Mouse (Mus musculus) MEL (cell line): ENCODE results near the gene Ctnnd2. TPM values are rescaled to one million over a fixed set of nuclear protein-coding genes. Genes with fewer than 3 reads are reported as not detected.

Source experiments
- DNase-seq: peaks from one replicate; pipeline ENCODE4 v3.0.0; 2011; ENCODE audit warnings: low read depth, low spot score
- H3K27ac ChIP-seq: 2 replicates; pipeline ENCODE4 v1.5.1; 2012; ENCODE audit warnings: low read depth, mild to moderate bottlenecking, control low read depth, low read length, moderate library complexity; ENCODE audit not compliant: control insufficient read depth
- H3K27me3 ChIP-seq, 2 experiments: fragments of 150-350 bp in 1 of 2; sonication (generic) in 1 of 2; 2 replicates each; pipeline ENCODE4 v1.6.1; 2012; ENCODE audit warnings: low read length in 2 of 2, mild to moderate bottlenecking in 2 of 2, improper control_type of control experiment in 1 of 2, moderate library complexity in 1 of 2; ENCODE audit not compliant: insufficient read depth in 2 of 2, control insufficient read depth in 1 of 2
- H3K36me3 ChIP-seq, 2 experiments: 2 replicates each; pipeline ENCODE4 v1.6.1; 2012 to 2014; ENCODE audit warnings: low read length in 2 of 2, improper control_type of control experiment in 1 of 2, inconsistent platforms in 1 of 2, mild to moderate bottlenecking in 1 of 2; ENCODE audit not compliant: insufficient read depth in 2 of 2, control insufficient read depth in 1 of 2
- H3K4me1 ChIP-seq, 2 experiments: fragments of 150-350 bp in 1 of 2; sonication (generic) in 1 of 2; 2 replicates each; pipeline ENCODE4 v1.6.1; 2012; ENCODE audit warnings: low read length in 2 of 2, improper control_type of control experiment in 1 of 2, mild to moderate bottlenecking in 1 of 2; ENCODE audit not compliant: insufficient read depth in 2 of 2, control insufficient read depth in 1 of 2
- H3K4me3 ChIP-seq, 2 experiments: fragments of 150-350 bp in 1 of 2; sonication (generic) in 1 of 2; 2 replicates each; pipeline ENCODE4 v1.5.1; 2012; ENCODE audit warnings: low read depth in 2 of 2, low read length in 2 of 2, mild to moderate bottlenecking in 2 of 2, moderate library complexity in 2 of 2, control low read depth in 1 of 2, improper control_type of control experiment in 1 of 2; ENCODE audit not compliant: control insufficient read depth in 1 of 2, insufficient read depth in 1 of 2
- H3K79me2 ChIP-seq: 2 replicates; pipeline ENCODE4 v1.6.1; 2012; ENCODE audit warnings: mild to moderate bottlenecking, low read length, moderate library complexity; ENCODE audit not compliant: control insufficient read depth, poor library complexity, insufficient read depth
- H3K9ac ChIP-seq: 2 replicates; pipeline ENCODE4 v1.6.1; 2012; ENCODE audit warnings: low read depth, mild to moderate bottlenecking, control low read depth, low read length, moderate library complexity; ENCODE audit not compliant: control insufficient read depth, poor library complexity, severe bottlenecking
- H3K9me3 ChIP-seq: fragments of 150-350 bp; sonication (generic); replicated peaks from 2 replicates; pipeline ENCODE4 v1.6.1; 2012; ENCODE audit warnings: mild to moderate bottlenecking, low read length, improper control_type of control experiment, moderate library complexity; ENCODE audit not compliant: insufficient read depth
- BHLHE40 ChIP-seq: IDR thresholded peaks from 2 replicates; pipeline ENCODE4 v1.6.1; 2012; ENCODE audit warnings: low read depth, mild to moderate bottlenecking, inconsistent platforms, low read length, improper control_type of control experiment, borderline replicate concordance
- CHD1 ChIP-seq: IDR thresholded peaks from 2 replicates; pipeline ENCODE4 v1.6.1; 2012; ENCODE audit warnings: low read depth, mild to moderate bottlenecking, inconsistent platforms, low read length, improper control_type of control experiment
- CHD2 ChIP-seq: IDR thresholded peaks from 2 replicates; pipeline ENCODE4 v1.6.1; 2011; ENCODE audit warnings: low read length, improper control_type of control experiment
- E2F4 ChIP-seq: IDR thresholded peaks from 2 replicates; pipeline ENCODE4 v1.6.1; 2011; ENCODE audit warnings: low read depth, low read length, improper control_type of control experiment, borderline replicate concordance
- ETS1 ChIP-seq: IDR thresholded peaks from 2 replicates; pipeline ENCODE4 v1.6.1; 2012; ENCODE audit warnings: low read depth, mild to moderate bottlenecking, inconsistent platforms, low read length, improper control_type of control experiment, moderate library complexity
- GABPA ChIP-seq: IDR thresholded peaks from 2 replicates; pipeline ENCODE4 v1.6.1; 2012; ENCODE audit warnings: low read depth, mild to moderate bottlenecking, inconsistent platforms, low read length, improper control_type of control experiment, moderate library complexity
- HCFC1 ChIP-seq: IDR thresholded peaks from 2 replicates; pipeline ENCODE4 v1.6.1; 2012; ENCODE audit warnings: low read depth, mild to moderate bottlenecking, inconsistent platforms, low read length, improper control_type of control experiment, moderate library complexity
- JUND ChIP-seq: IDR thresholded peaks from 2 replicates; pipeline ENCODE4 v1.6.1; 2011; ENCODE audit warnings: low read depth, mild to moderate bottlenecking, improper control_type of control experiment, low read length
- KAT2A ChIP-seq: conservative IDR thresholded peaks from 2 replicates; pipeline ENCODE4 v1.6.1; 2012; ENCODE audit warnings: low read depth, low read length, improper control_type of control experiment, inconsistent platforms
- MAFK ChIP-seq: IDR thresholded peaks from 2 replicates; pipeline ENCODE4 v1.6.1; 2011; ENCODE audit warnings: low read depth, mild to moderate bottlenecking, low read length, improper control_type of control experiment, borderline replicate concordance
- MAZ ChIP-seq: IDR thresholded peaks from 2 replicates; pipeline ENCODE4 v1.6.1; 2012; ENCODE audit warnings: low read depth, mild to moderate bottlenecking, inconsistent platforms, low read length, improper control_type of control experiment
- MXI1 ChIP-seq: IDR thresholded peaks from 2 replicates; pipeline ENCODE4 v1.6.1; 2011; ENCODE audit warnings: mild to moderate bottlenecking, low read depth, low read length, improper control_type of control experiment
- MYB ChIP-seq: IDR thresholded peaks from 2 replicates; pipeline ENCODE4 v1.6.1; 2011; ENCODE audit warnings: mild to moderate bottlenecking, low read depth, low read length, improper control_type of control experiment
- NRF1 ChIP-seq: IDR thresholded peaks from 2 replicates; pipeline ENCODE4 v1.6.1; 2014; ENCODE audit warnings: low read depth, mild to moderate bottlenecking, inconsistent platforms, low read length, improper control_type of control experiment, moderate library complexity; ENCODE audit not compliant: poor library complexity, insufficient read depth, severe bottlenecking
- POLR2A ChIP-seq, 2 experiments: IDR thresholded peaks; 2 replicates each; pipeline ENCODE4 v1.6.1; 2011 to 2012; ENCODE audit warnings: low read length in 2 of 2, mild to moderate bottlenecking in 2 of 2, control low read depth in 1 of 2, improper control_type of control experiment in 1 of 2, low read depth in 1 of 2, moderate library complexity in 1 of 2; ENCODE audit not compliant: control insufficient read depth in 1 of 2, insufficient read depth in 1 of 2, poor library complexity in 1 of 2
- POLR2AphosphoS2 ChIP-seq: IDR thresholded peaks from 2 replicates; pipeline ENCODE4 v1.6.1; 2011; ENCODE audit warnings: low read length, improper control_type of control experiment
- POLR2AphosphoS5 ChIP-seq: IDR thresholded peaks from 2 replicates; pipeline ENCODE4 v1.6.1; 2012; ENCODE audit warnings: low read depth, borderline replicate concordance, mild to moderate bottlenecking, inconsistent platforms, low read length, moderate library complexity, mixed read lengths
- UBTF ChIP-seq: IDR thresholded peaks from 2 replicates; pipeline ENCODE4 v1.6.1; 2012; ENCODE audit warnings: low read depth, mild to moderate bottlenecking, inconsistent platforms, low read length, improper control_type of control experiment, moderate library complexity, borderline replicate concordance; ENCODE audit not compliant: insufficient read depth
- ZKSCAN1 ChIP-seq: IDR thresholded peaks from 2 replicates; pipeline ENCODE4 v1.6.1; 2012; ENCODE audit warnings: low read depth, mild to moderate bottlenecking, inconsistent platforms, low read length, improper control_type of control experiment, moderate library complexity
- ZMIZ1 ChIP-seq: IDR thresholded peaks from 2 replicates; pipeline ENCODE4 v1.6.1; 2012; ENCODE audit warnings: low read depth, mild to moderate bottlenecking, inconsistent platforms, low read length, improper control_type of control experiment, moderate library complexity
- ZNF384 ChIP-seq: IDR thresholded peaks from 2 replicates; pipeline ENCODE4 v1.6.1; 2012; ENCODE audit warnings: low read depth, mild to moderate bottlenecking, inconsistent platforms, low read length, improper control_type of control experiment
- polyA plus RNA-seq, 2 experiments: library from polyadenylated mRNA; stranded (reverse) in 1 of 2; unstranded in 1 of 2; fragments of >175 nt in 1 of 2; fragments of >200 nt in 1 of 2; gene quantifications; 2 replicates each; pipeline versions ENCODE4 v1.2.1 to v1.2.4; 2012; ENCODE audit warnings: low replicate concordance in 2 of 2, low read depth in 1 of 2; ENCODE audit not compliant: insufficient read length in 2 of 2, insufficient read depth in 1 of 2, missing spikeins in 1 of 2
- total RNA-seq: library from RNA; depleted of rRNA; stranded (reverse); fragments of 300-350 nt; gene quantifications from 2 replicates; pipeline ENCODE4 v1.2.3, GENCODE M21; 2012

Gene Ctnnd2
- total and polyA plus RNA-seq, 3 experiments: 0.03 TPM; not detected in 2

- DNase-seq: no peak
- Histone ChIP-seq H3K36me3 (no peaks in the 10 kb centered on the region), H3K27me3 (no peaks in the 10 kb centered on the region), H3K79me2 (no peaks in the 10 kb centered on the region), H3K27ac (no peak overlapping the region), H3K4me1 (no peaks in the 10 kb centered on the region), H3K9me3 (no peaks in the 10 kb centered on the region), H3K4me3 (no peak overlapping the region), H3K9ac (no peak overlapping the region)
- TF ChIP-seq GABPA (no peak), NRF1 (no peak), POLR2AphosphoS2 (no peak), HCFC1 (no peak), POLR2A (IDR thresholded peaks at IDR 0.05; ENCODE audit: control insufficient read depth in 1 of 2, insufficient read depth in 1 of 2, low read depth in 1 of 2, low read length in 2 of 2, poor library complexity in 1 of 2) (no peak), POLR2AphosphoS5 (no peak), ZKSCAN1 (no peak), MAZ (no peak), JUND (no peak), ZMIZ1 (no peak), E2F4 (no peak)
Observed at GRCm38 (mm10) chr15:31044983-31045382, 872.6 kb downstream of the Ctnnd2 start.

- no peaks in the 10 kb centered on the region for H3K36me3 ChIP-seq
- TF ChIP-seq MAFK (no peak), BHLHE40 (no peak), ZKSCAN1 (no peak), CHD2 (no peak), KAT2A (no peak), ZMIZ1 (no peak), MXI1 (no peak), JUND (no peak), UBTF (no peak), MYB (no peak), ZNF384 (no peak), CHD1 (no peak), ETS1 (no peak)
- H3K27ac ChIP-seq: no peak overlapping the region
- no peaks in the 10 kb centered on the region for H3K79me2 ChIP-seq
- H3K9ac ChIP-seq: no peak overlapping the region
- no peak overlapping the region for H3K4me3 ChIP-seq
- no peaks in the 10 kb centered on the region for H3K4me1 ChIP-seq
- no peaks in the 10 kb centered on the region for H3K9me3 ChIP-seq
- no peaks in the 10 kb centered on the region; a peak in 1 of 4 replicates for H3K27me3 ChIP-seq
- no peak for DNase-seq
Observed at GRCm38 (mm10) chr15:31051496-31051895, 879.1 kb downstream of the Ctnnd2 start.
